Mouse (Mus musculus) lung, postnatal 36 days (tissue): ENCODE measurements around the gene Nrsn2.
A peak's percentile ranks its signal among the peaks of the same experiment; 100 is the strongest.

ENCODE experiments used
- DNase-seq: peaks from one replicate; pipeline ENCODE4 v3.0.0; 2022; ENCODE audit warnings: mixed read lengths

The Nrsn2 gene

GRCm38 (mm10) chr2:152376345-152376741 is at the start of gene Nrsn2:
Gene Nrsn2, minus strand, starts transcription at chr2:152376638.
- DNase-seq, result no peak

- no peak for DNase-seq
These were observed 39.3 kb upstream of the Nrsn2 start for GRCm38 (mm10) chr2:152415786-152416185.

- no peak for DNase-seq
These were observed 38.8 kb upstream of the Nrsn2 start, which contains the start of gene 6820408C15Rik for GRCm38 (mm10) chr2:152415287-152415686. Gene 6820408C15Rik, plus strand, starts transcription at chr2:152415587.

GRCm38 (mm10) chr2:152414591-152415165 is 38.2 kb upstream of the Nrsn2 start, which contains the start of gene Zcchc3:
Gene Zcchc3, minus strand, starts transcription at chr2:152415027.
- DNase-seq, result peak; percentile 86

GRCm38 (mm10) chr2:152413765-152414584 is 37.5 kb upstream of the Nrsn2 start:
- DNase-seq, result no peak

- no peak for DNase-seq
These were observed 36.8 kb upstream of the Nrsn2 start for GRCm38 (mm10) chr2:152413158-152413764.

GRCm38 (mm10) chr2:152412526-152413157 is 36.2 kb upstream of the Nrsn2 start:
- DNase-seq, result no peak

- no peak for DNase-seq
These were observed 35.0 kb upstream of the Nrsn2 start for GRCm38 (mm10) chr2:152411471-152411870.

- DNase-seq, result peak; percentile 85
These were observed 34.5 kb upstream of the Nrsn2 start for GRCm38 (mm10) chr2:152410971-152411371.

GRCm38 (mm10) chr2:152409781-152410180 is 33.3 kb upstream of the Nrsn2 start:
- no peak for DNase-seq

- DNase-seq, result peak; percentile 98
These were observed 29.7 kb upstream of the Nrsn2 start for GRCm38 (mm10) chr2:152406126-152406525.

- no peak for DNase-seq
These were observed 22.7 kb upstream of the Nrsn2 start for GRCm38 (mm10) chr2:152399122-152399542.

- DNase-seq, result peak; percentile 94
These were observed 22.3 kb upstream of the Nrsn2 start for GRCm38 (mm10) chr2:152398691-152399090.

GRCm38 (mm10) chr2:152397680-152398435 is 21.4 kb upstream of the Nrsn2 start, which contains the start of gene Sox12:
Gene Sox12, minus strand, starts transcription at chr2:152398063.
- DNase-seq, result peak; percentile 98

- peak; percentile 78 for DNase-seq
These were observed 20.7 kb upstream of the Nrsn2 start for GRCm38 (mm10) chr2:152397004-152397589.

- peak; percentile 87 for DNase-seq
These were observed 19.9 kb upstream of the Nrsn2 start for GRCm38 (mm10) chr2:152396110-152397003.

- no peak for DNase-seq
These were observed 19.0 kb upstream of the Nrsn2 start for GRCm38 (mm10) chr2:152395271-152395920.

GRCm38 (mm10) chr2:152393225-152394017 is 17.0 kb upstream of the Nrsn2 start:
- DNase-seq, result no peak

- DNase-seq, result peak; percentile 75
These were observed 16.3 kb upstream of the Nrsn2 start for GRCm38 (mm10) chr2:152392786-152393185.
